Mouse (Mus musculus) olfactory bulb, adult 2 months (tissue): ENCODE measurements around the gene Clstn1. TPM values are rescaled to one million over a fixed set of nuclear protein-coding genes. Genes with fewer than 3 reads are reported as not detected.

Source experiments
- H3K27ac ChIP-seq: fragments of 200-500 bp; 2 replicates; pipeline ENCODE4 v1.5.1; 2012; ENCODE audit warnings: low read depth, low read length; ENCODE audit not compliant: insufficient read depth
- H3K4me1 ChIP-seq: fragments of 200-500 bp; 2 replicates; pipeline ENCODE4 v1.6.1; 2012; ENCODE audit warnings: low read length; ENCODE audit not compliant: control insufficient read depth, insufficient read depth
- H3K4me3 ChIP-seq: fragments of 200-500 bp; 2 replicates; pipeline ENCODE4 v1.5.1; 2012; ENCODE audit warnings: mild to moderate bottlenecking, low read depth, low read length, moderate library complexity; ENCODE audit not compliant: insufficient read depth
- CTCF ChIP-seq: fragments of 200-500 bp; IDR thresholded peaks from 2 replicates; pipeline ENCODE4 v1.5.1; 2012; ENCODE audit warnings: low read depth, mild to moderate bottlenecking, low read length, moderate library complexity; ENCODE audit not compliant: insufficient read depth
- POLR2A ChIP-seq: fragments of 200-500 bp; IDR thresholded peaks from 2 replicates; pipeline ENCODE4 v1.6.1; 2012; ENCODE audit warnings: mild to moderate bottlenecking, low read depth, low read length, moderate library complexity; ENCODE audit not compliant: insufficient read depth
- WGBS: fragments of 180-500 bp; shearing (Covaris S2); methylation state at CpG from one replicate; pipeline ENCODE4 v1.1.7; 2018; 5-methylcytosine and 5-hydroxymethylcytosine counted together
- polyA plus RNA-seq: library from polyadenylated mRNA; stranded (reverse); fragments of >200 nt; gene quantifications from 2 replicates; pipeline ENCODE4 v1.2.4, GENCODE M21; 2012; ENCODE audit warnings: low replicate concordance; ENCODE audit not compliant: missing spikeins, insufficient read depth, insufficient read length

Gene Clstn1
- polyA plus RNA-seq, 1 experiment, result 68.1 TPM

GRCm38 (mm10) chr4:149637942-149638341 lies 51.7 kb downstream of the Clstn1 start:
- no peak overlapping the region for H3K27ac ChIP-seq
- WGBS, result 82% methylated on average over 7 of the region's 7 CpGs
- H3K4me1 ChIP-seq, result no peaks in the 10 kb centered on the region
- TF ChIP-seq POLR2A (no peak), CTCF (no peak)
- H3K4me3 ChIP-seq, result no peak overlapping the region

GRCm38 (mm10) chr4:149640831-149641230 lies 54.6 kb downstream of the Clstn1 start:
- no peaks in the 10 kb centered on the region for H3K4me1 ChIP-seq
- no peak overlapping the region for H3K27ac ChIP-seq
- no peak overlapping the region for H3K4me3 ChIP-seq
- no peak for TF ChIP-seq CTCF
- TF ChIP-seq POLR2A, result no peak
- 70% methylated on average over 9 of the region's 9 CpGs for WGBS

- TF ChIP-seq POLR2A, result no peak
- TF ChIP-seq CTCF, result no peak
- H3K4me1 ChIP-seq, result no peaks in the 10 kb centered on the region
- WGBS, result 87% methylated on average over 8 of the region's 8 CpGs
- no peak overlapping the region for H3K4me3 ChIP-seq
- H3K27ac ChIP-seq, result no peak overlapping the region
Measured at GRCm38 (mm10) chr4:149641400-149641799, 55.1 kb downstream of the Clstn1 start.

GRCm38 (mm10) chr4:149641956-149642355 lies 55.7 kb downstream of the Clstn1 start:
- WGBS, result 93% methylated on average over 5 of the region's 5 CpGs
- H3K4me1 ChIP-seq, result no peaks in the 10 kb centered on the region
- H3K27ac ChIP-seq, result no peak overlapping the region
- no peak overlapping the region for H3K4me3 ChIP-seq
- no peak for TF ChIP-seq CTCF
- TF ChIP-seq POLR2A, result no peak

- TF ChIP-seq POLR2A, result no peak
- no peak for TF ChIP-seq CTCF
- WGBS, result 89% methylated on average over 9 of the region's 9 CpGs
- peaks cover 2% of the 10 kb centered on the region; the same call in 1 of the 2 replicates for H3K4me1 ChIP-seq
- H3K27ac ChIP-seq, result no peak overlapping the region
- H3K4me3 ChIP-seq, result no peak overlapping the region
Measured at GRCm38 (mm10) chr4:149645761-149646160, 59.5 kb downstream of the Clstn1 start.

GRCm38 (mm10) chr4:149648031-149648805 lies 62.0 kb downstream of the Clstn1 start:
- Histone ChIP-seq H3K4me1 (peaks cover 2% of the 10 kb centered on the region; the same call in 1 of the 2 replicates), H3K4me3 (no peak overlapping the region), H3K27ac (no peak overlapping the region)
- 86% methylated on average over 20 of the region's 20 CpGs for WGBS
- no peak for TF ChIP-seq POLR2A
- TF ChIP-seq CTCF, result no peak

GRCm38 (mm10) chr4:149650493-149651193 lies 64.4 kb downstream of the Clstn1 start:
- Histone ChIP-seq H3K4me3 (no peak overlapping the region), H3K27ac (no peak overlapping the region), H3K4me1 (peaks cover 2% of the 10 kb centered on the region; the same call in 1 of the 2 replicates)
- 61% methylated on average over 24 of the region's 24 CpGs for WGBS
- peak; percentile 78 for TF ChIP-seq CTCF
- no peak for TF ChIP-seq POLR2A

- Histone ChIP-seq H3K27ac (no peak overlapping the region), H3K4me3 (no peak overlapping the region), H3K4me1 (peaks cover 2% of the 10 kb centered on the region; the same call in 1 of the 2 replicates)
- WGBS, result 88% methylated on average over 4 of the region's 4 CpGs
- TF ChIP-seq CTCF, result peak; percentile 56
- no peak for TF ChIP-seq POLR2A
Measured at GRCm38 (mm10) chr4:149654232-149654631, 68.0 kb downstream of the Clstn1 start.

- no peak overlapping the region for H3K27ac ChIP-seq
- TF ChIP-seq POLR2A, result no peak
- TF ChIP-seq CTCF, result no peak
- H3K4me3 ChIP-seq, result no peak overlapping the region
- 87% methylated on average over 11 of the region's 11 CpGs for WGBS
- H3K4me1 ChIP-seq, result peaks cover 3% of the 10 kb centered on the region; the same call in 1 of the 2 replicates
Measured at GRCm38 (mm10) chr4:149657858-149658416, 71.7 kb downstream of the Clstn1 start.
